Mouse (Mus musculus) C2C12 (cell line): Measurements from ENCODE around the gene Mcoln2.

Experiments used
- CTCF ChIP-seq: IDR thresholded peaks from one replicate; pipeline ENCODE4 v1.5.1; 2011; ENCODE audit not compliant: control insufficient read depth, insufficient read depth, insufficient read length
- MAX ChIP-seq: IDR thresholded peaks from one replicate; pipeline ENCODE4 v1.6.1; 2011; ENCODE audit warnings: mild to moderate bottlenecking, control low read depth
- MYOD1 ChIP-seq: IDR thresholded peaks from one replicate; pipeline ENCODE4 v1.6.1; 2011; ENCODE audit warnings: low read depth; ENCODE audit not compliant: control insufficient read depth, insufficient read length
- MYOG ChIP-seq: IDR thresholded peaks from one replicate; pipeline ENCODE4 v1.6.1; 2011; ENCODE audit not compliant: control insufficient read depth, insufficient read length; ENCODE audit errors: extremely low read depth
- USF1 ChIP-seq: IDR thresholded peaks from one replicate; pipeline ENCODE4 v1.6.1; 2011; ENCODE audit warnings: low read depth, mild to moderate bottlenecking, control low read depth, moderate library complexity

GRCm38 (mm10) chr3:146107921-146108571 is 41.6 kb upstream of the Mcoln2 start, which contains the start of gene Wdr63:
- no peak for TF ChIP-seq MYOG
- TF ChIP-seq CTCF, result no peak
- no peak for TF ChIP-seq MAX
- no peak for TF ChIP-seq MYOD1
- no peak for TF ChIP-seq USF1
